Mouse (Mus musculus): ENCODE measurements at regions not wholly inside any gene's neighbourhood (a gene's known extent, or its start where the extent isn't known, plus 50 kb on each side); places are given as distances from the start of the nearest gene placed in this dataset.

GRCm38 (mm10) chr7:72501431-72501830 lies 195.0 kb upstream of the Mctp2 start:
- no peak for DNase-seq (ENCODE audit: low spot score in 2 of 2)

- no peak for DNase-seq (ENCODE audit: low spot score in 2 of 2)
Measured at GRCm38 (mm10) chr7:72503756-72504155, 197.3 kb upstream of the Mctp2 start.

- no peak for DNase-seq (ENCODE audit: low spot score in 2 of 2)
Measured at GRCm38 (mm10) chr7:72504268-72504667, 197.9 kb upstream of the Mctp2 start.

- DNase-seq (ENCODE audit: low spot score in 2 of 2) = no peak
Measured at GRCm38 (mm10) chr7:72505732-72506460, 199.5 kb upstream of the Mctp2 start.

- DNase-seq (ENCODE audit: low spot score in 2 of 2) = no peak
Measured at GRCm38 (mm10) chr7:72507946-72508345, 201.5 kb upstream of the Mctp2 start.

- no peak for DNase-seq (ENCODE audit: low spot score in 2 of 2)
Measured at GRCm38 (mm10) chr7:72510116-72510515, 203.7 kb upstream of the Mctp2 start.

- DNase-seq (ENCODE audit: low spot score in 2 of 2) = no peak
Measured at GRCm38 (mm10) chr7:72513446-72513845, 207.0 kb upstream of the Mctp2 start.

- DNase-seq (ENCODE audit: low spot score in 2 of 2) = no peak
Measured at GRCm38 (mm10) chr7:72514851-72515250, 208.4 kb upstream of the Mctp2 start.

- DNase-seq (ENCODE audit: low spot score in 2 of 2) = no peak
Measured at GRCm38 (mm10) chr7:72518421-72518972, 212.1 kb upstream of the Mctp2 start.

- no peak for DNase-seq (ENCODE audit: low spot score in 2 of 2)
Measured at GRCm38 (mm10) chr7:72519359-72520115, 213.1 kb upstream of the Mctp2 start.

- DNase-seq (ENCODE audit: low spot score in 2 of 2) = no peak
Measured at GRCm38 (mm10) chr7:72528873-72529272, 222.5 kb upstream of the Mctp2 start.

- DNase-seq (ENCODE audit: low spot score in 2 of 2) = no peak
Measured at GRCm38 (mm10) chr7:72538288-72538687, 231.9 kb upstream of the Mctp2 start.

GRCm38 (mm10) chr7:72539915-72540314 lies 233.5 kb upstream of the Mctp2 start:
- DNase-seq (ENCODE audit: low spot score in 2 of 2) = no peak

- no peak for DNase-seq (ENCODE audit: low spot score in 2 of 2)
Measured at GRCm38 (mm10) chr7:72541521-72542478, 235.4 kb upstream of the Mctp2 start.

- no peak for DNase-seq (ENCODE audit: low spot score in 2 of 2)
Measured at GRCm38 (mm10) chr7:72543501-72543900, 237.1 kb upstream of the Mctp2 start.

GRCm38 (mm10) chr7:72543946-72544345 lies 237.5 kb upstream of the Mctp2 start:
- DNase-seq (ENCODE audit: low spot score in 2 of 2) = no peak

GRCm38 (mm10) chr7:72567378-72567777 lies 261.0 kb upstream of the Mctp2 start:
- DNase-seq (ENCODE audit: low spot score in 2 of 2) = no peak

GRCm38 (mm10) chr7:72569177-72569576 lies 262.8 kb upstream of the Mctp2 start:
- no peak for DNase-seq (ENCODE audit: low spot score in 2 of 2)

- no peak for DNase-seq (ENCODE audit: low spot score in 2 of 2)
Measured at GRCm38 (mm10) chr7:72574316-72574715, 267.9 kb upstream of the Mctp2 start.

- no peak for DNase-seq (ENCODE audit: low spot score in 2 of 2)
Measured at GRCm38 (mm10) chr7:72584427-72584826, 278.0 kb upstream of the Mctp2 start.

- DNase-seq (ENCODE audit: low spot score in 2 of 2) = peak; percentile 24 to 45
Measured at GRCm38 (mm10) chr7:72589241-72589668, 282.8 kb upstream of the Mctp2 start.
